Mouse (Mus musculus) megakaryocyte-erythroid progenitor cell, adult 5-6 weeks (primary cell): ENCODE data around the gene Fam219a. TPM values are rescaled to one million over a fixed set of nuclear protein-coding genes. Genes with fewer than 3 reads are reported as not detected.

Experiments
- ATAC-seq: replicated peaks from 2 replicates; pipeline ENCODE4 v1.8.0; 2016; ENCODE audit warnings: mild to moderate bottlenecking, inconsistent platforms; ENCODE audit not compliant: severe bottlenecking, poor library complexity, low FRiP score, low TSS enrichment
- total RNA-seq, 2 experiments: library from RNA; stranded (forward) in 1 of 2; stranded (reverse) in 1 of 2; fragments of 200-1000, 215-1000 nt in 1 of 2; fragments of >200 nt in 1 of 2; fragmentation: Nextera tagmentation in 1 of 2; gene quantifications; 2 replicates each; pipeline ENCODE4 v1.2.3; 2014 to 2017

Gene Fam219a
- total RNA-seq, 2 experiments from 2014 or later, result 0.52 to 1.9 TPM

- ATAC-seq, result no peak
Observed at GRCm38 (mm10) chr4:41556311-41556953, 12.9 kb downstream of the Fam219a start.

DNA sequence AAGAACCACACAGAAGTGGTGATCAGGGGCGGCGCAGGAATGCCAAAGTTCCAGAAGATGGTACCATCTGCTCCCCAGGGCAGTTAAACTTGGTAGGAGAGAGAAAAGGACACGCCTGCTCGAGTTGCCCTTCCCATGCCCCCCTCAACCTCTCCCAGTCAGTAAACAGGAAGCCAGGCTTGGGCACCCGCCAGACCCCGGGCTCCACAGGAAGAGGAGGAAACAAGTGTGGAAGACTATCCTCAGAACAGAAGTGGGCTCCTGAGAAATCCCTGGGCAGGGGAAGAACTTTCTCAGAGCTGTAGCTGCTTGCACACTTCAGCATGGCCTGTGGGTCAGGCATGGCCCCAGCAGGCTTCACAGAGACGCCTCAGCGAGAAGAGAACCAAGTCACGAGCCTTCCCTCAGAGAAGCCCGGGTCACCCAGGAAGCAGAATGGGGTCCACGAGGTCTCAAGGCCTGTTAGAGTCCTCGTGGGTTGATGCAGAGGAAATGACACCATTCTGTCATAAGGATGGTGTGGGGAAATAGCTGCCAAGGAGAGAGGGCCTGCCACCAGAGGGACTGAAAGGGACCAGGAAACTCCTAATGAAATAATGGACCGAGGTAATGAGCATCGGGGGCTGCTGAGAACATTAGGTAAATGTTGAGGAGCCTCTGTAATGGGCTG is 14.2 kb downstream of the Fam219a start:
- ATAC-seq, result no peak

DNA sequence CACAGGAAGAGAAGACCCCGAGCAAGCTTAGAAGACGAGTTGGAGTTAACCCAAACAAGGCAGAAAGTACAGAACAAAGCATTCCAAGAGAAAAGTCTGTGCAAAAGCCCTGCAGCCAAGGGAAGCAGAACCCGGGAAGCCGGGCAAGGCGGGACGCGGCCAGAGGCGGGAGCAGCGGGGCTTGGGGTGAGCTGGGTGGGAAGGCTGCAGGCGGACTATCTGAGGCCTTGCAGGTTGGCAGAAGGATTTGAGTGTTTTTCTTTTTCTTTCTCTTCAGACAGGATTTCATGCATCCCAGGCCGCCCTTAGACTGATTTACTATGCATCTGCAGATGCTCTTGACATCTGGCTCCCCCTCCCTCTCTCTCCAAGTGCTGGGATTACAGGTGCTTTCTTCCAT is 16.2 kb downstream of the Fam219a start:
- ATAC-seq, result no peak

DNA sequence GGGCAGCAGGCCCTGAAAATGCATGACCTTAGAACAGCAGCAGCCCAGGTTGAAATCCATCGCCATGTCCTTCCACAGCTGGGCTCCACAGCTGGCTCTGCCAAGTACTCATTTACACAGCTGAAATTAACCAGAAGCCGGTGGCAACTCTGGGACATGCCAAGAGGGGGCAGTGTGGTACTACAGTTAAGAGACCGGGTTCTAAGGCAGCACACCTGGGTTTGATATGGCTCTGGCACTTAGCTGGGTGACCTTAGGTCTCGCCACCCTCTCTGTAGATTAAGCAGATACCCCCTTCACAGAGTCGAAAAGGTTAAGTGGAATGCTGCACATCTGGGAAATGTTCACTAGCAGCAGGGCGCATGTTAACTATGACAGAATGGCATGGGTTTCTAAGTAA is 16.8 kb downstream of the Fam219a start:
- peak; percentile 70 for ATAC-seq

DNA sequence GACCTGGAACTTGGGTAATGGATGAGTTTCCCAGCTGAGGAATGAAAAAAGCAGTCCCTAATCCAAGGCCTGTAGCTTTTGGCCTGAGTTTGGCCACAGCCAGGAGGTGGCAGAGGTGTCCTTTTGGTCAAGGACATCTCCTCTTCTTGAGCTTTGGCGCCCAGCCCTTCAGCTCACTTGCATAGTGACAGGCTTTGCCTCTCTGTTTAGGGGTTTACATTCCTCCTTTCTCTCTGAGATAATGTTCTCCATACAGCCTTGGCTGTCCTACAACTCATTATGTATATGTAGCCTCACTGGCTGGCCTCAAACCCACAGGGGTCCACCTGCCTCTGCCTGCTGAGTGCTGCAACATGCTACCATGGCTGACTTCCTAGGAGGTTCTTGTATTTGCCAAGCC is 22.3 kb downstream of the Fam219a start:
- no peak for ATAC-seq

GRCm38 (mm10) chr4:41545985-41546384 is 23.4 kb downstream of the Fam219a start:
- no peak for ATAC-seq

DNA sequence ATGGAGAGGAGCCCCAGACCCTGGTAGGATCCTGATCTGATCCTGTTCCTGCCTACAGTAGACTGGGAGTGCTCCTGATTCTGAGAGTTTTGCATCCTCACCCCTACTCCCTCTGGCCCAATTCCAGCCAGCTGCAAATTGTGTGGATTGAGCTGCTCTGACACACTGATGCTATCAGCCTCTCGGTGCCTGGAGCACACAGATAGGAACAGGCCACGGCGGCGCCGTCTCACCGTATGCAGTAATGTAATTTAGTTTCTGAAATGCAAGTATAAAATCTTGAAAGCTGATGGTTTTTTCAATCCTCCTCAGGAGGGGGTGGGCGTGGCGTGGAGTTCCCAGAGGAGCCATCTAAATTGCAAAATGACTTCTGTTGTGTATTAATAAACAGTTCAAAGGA is 27.2 kb downstream of the Fam219a start:
- no peak for ATAC-seq

- no peak for ATAC-seq
Observed at GRCm38 (mm10) chr4:41534866-41535265, 34.5 kb downstream of the Fam219a start.

- 0 out of 2 replicates have a peak, but pooled peaks have one; percentile 67 for ATAC-seq
Observed at GRCm38 (mm10) chr4:41532420-41532819, 36.9 kb downstream of the Fam219a start.

DNA sequence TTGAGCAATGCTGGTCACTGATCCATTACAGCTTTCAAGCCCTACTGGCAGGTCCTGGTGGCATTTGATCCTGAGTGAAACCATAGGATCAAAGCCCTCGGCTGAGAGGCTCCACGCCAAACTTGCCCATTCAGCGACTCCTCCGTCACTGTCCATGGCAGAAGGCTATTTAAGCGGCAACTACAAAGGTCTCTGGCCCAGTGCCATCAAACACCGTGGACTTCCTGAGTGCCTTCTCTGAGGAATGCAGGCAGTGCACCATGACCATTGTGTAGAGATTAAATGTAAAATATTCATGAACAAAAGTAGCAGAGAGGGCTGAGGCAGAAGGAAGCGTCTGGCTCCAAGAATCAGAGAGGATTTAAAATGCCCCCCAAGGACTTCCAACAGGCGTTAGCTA is 41.3 kb downstream of the Fam219a start:
- ATAC-seq, result no peak

DNA sequence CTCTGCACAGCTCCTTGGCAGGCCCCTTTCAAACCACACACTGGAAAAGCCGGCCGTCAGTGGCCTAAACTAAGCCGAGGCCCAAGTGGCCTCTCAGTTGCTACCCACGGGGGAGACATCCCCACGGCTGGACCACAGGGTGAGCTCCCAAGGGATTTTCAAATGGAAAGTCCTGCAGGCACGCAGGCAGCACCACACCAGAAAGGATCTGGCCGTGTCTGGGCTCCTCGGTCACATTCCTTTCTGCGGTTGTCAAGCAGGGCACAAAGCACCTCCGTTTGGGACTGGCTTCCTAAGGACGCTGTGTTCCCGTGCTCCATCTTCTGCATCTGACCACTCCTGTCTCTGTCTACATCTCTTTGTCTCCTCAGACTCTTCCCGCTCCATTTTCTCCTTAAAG is 42.3 kb downstream of the Fam219a start:
- ATAC-seq, result no peak

DNA sequence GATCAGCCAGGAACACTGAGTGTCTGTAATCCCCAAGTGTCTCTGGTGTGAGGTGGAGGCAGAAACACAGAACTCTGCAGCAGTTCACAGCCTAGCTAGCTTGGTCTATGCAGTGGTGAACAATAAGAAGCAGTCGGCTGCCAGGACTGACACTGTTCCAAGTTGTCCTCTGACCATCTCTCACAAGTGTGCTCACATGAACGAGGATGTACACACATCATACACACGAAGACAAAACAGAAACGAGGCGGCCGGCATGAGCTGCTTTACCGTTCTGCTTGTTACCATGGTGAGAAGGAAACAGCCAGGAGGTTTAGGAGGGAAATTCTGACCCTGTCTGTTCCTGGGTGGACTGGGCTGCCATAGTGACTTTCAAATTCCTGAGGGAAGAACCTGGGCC is 42.8 kb downstream of the Fam219a start:
- ATAC-seq, result no peak

DNA sequence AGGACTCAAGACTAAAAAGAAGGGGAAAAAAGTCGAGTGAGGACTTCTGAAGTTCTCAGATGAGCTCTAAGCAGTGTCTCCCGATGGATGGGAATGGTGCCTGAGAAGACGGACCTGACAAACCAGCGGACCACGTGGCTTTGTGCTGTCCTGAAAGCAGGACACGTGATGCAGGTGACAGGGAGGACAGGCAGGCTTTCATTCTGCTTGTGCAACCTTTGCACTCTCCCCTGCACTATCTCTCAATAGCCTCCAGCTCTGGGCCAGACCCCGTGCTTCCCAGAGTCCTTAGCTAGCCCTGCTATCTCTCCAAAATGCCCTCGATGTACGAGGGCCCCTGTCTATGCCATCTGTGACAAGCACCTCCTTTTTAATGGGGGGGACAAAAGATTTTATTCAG is 44.5 kb downstream of the Fam219a start:
- no peak for ATAC-seq

- ATAC-seq, result no peak
Observed at GRCm38 (mm10) chr4:41523839-41524238, 45.5 kb downstream of the Fam219a start.

DNA sequence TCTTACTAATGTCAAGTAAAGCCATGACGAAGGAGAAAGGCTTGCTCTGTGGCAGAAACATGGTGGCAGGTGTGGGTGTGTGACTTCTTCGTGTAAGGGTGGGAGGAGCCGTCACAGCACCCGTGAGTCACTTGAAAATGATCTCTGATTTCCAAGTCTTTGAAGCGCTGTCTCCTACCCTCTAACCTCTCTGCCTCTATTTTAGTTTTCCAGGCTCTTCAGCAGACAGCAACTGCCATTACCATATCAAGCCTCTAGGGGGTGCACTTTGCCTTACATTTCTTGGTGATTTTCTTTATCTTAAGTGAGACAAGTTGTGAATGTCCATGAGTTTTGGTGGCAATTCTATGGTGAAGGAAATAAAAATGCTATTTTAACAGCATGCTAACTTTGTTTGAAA is 46.5 kb downstream of the Fam219a start:
- ATAC-seq, result no peak

DNA sequence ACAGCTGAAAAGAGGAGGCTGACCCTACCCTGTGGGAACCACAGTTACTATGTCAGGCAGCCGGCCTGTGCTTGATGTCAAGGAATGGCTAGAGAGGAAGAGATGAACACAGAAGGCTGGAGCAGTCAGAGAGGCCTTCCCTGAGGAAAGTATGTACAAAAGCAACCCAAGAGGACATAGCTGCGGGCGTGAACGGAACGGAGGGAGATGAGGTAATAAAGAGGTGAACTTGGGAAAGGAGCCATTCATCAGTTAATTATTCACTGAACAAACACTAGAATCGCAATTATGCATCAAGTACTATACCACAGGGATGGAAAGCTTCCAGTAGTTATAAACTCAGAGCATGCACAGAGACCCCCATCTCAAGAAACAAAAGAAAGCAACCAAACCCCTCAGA is 47.2 kb downstream of the Fam219a start:
- no peak for ATAC-seq

DNA sequence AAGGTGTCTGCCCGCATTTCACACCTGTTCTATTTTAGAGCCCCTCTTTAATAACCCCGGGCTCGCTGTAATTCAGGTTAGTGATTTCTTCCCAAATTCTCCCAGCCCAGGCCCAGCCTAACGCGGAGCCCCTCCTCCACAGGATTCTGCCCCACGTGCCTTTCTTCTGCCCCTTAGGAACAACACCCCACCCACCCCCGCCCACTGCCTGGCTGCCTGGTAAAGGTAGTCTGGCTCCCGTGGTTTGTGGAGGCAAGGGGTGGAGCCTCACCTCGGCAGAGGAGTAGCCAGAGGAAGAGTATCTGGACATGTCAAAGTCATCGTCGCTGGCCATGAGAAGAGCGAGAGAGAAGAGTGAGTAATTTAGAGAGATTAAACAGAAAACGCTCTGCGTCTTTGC is 48.7 kb downstream of the Fam219a start:
- ATAC-seq, result no peak

DNA sequence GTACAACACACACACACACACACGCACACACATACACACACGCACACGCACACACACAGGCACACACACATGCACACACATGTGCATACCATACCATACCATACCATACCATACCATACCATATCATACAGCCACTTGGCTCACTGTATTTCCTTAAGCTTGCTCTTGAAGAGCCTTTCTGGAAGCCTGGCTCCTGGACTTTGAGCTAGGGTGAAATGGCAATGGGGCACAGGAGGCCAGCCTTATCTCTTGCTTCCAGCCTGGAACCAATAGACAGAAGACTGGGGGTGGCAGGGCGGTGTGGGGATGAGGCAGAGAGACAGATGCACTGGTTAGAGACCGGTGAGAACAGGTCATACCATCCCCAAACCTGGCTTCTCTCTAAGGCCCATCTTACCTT is 50.1 kb downstream of the Fam219a start:
- no peak for ATAC-seq

DNA sequence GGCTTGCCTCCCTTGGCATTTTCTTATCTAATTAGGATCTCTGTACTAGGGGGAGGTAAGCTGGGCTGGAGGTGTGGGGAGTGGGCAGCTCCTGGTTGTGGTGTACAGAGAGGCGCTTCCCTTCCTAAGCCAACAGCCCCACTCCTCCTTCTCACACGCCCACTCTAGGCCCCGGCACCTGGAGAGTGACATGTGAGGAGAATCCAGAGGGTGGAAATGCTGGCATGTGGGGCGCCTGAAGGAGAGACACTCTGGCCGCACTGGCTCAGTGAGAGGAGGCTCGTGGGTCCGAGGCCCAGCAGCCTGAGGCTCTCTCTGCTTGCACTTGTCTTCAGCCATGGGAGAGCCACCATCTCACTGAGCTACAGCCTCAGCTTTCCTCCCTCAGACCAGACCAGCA is 51.0 kb downstream of the Fam219a start:
- ATAC-seq, result no peak

DNA sequence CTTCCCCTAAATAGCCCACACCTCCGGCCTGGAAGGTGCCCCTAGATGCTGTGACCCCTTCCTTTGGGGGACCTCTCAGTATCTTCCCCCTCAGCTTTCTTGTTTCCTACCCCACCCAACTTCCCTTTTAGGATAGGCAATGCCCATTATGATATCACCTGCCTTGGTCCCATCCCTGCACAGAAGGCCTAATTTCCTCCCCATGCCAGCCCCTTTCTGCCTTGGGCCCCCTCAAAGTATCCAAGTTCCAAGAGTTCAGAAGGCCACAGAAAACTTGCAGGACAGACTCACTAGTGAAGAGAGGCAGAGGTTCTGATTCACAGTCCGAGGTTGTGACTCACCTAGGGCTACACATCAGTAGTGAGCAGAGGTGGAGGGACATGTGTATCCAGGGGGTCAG is 52.1 kb downstream of the Fam219a start, which contains the start of gene 1110017D15Rik:
1110017D15Rik (minus strand) TSS at position 101 of the 400 bp plus-strand sequence.
- ATAC-seq, result no peak

- no peak for ATAC-seq
Observed at GRCm38 (mm10) chr4:41513714-41514113, 55.6 kb downstream of the Fam219a start.
